Mouse (Mus musculus) stomach, postnatal 0 days (tissue): ENCODE data around the gene Prdx1. TPM values are rescaled to one million over a fixed set of nuclear protein-coding genes. Genes with fewer than 3 reads are reported as not detected.
"Not testable (repeated sequence)": the region's sequence is repeated elsewhere in the genome, so short reads cannot be mapped to it uniquely, and the experiment has no call there.

Experiments
- ATAC-seq: fragments of 200-750 bp; cut with Nextera tagmentation; 2 replicates; pipeline ENCODE4 v1.8.0; 2017; ENCODE audit not compliant: low FRiP score, low TSS enrichment
- DNase-seq: peaks from one replicate; pipeline ENCODE4 v3.0.0-alpha.2; 2016; ENCODE audit warnings: low spot score
- H3K27ac ChIP-seq: fragments of 300-500 bp; sonication (generic); replicated peaks from 2 replicates; pipeline ENCODE4 v1.5.1; 2014; ENCODE audit warnings: mild to moderate bottlenecking, control low read depth
- H3K27me3 ChIP-seq: fragments of 300-500 bp; sonication (generic); 2 replicates; pipeline ENCODE4 v1.6.1; 2014; ENCODE audit warnings: low read length; ENCODE audit not compliant: control insufficient read depth, insufficient read depth
- H3K36me3 ChIP-seq: fragments of 300-500 bp; sonication (generic); 2 replicates; pipeline ENCODE4 v1.6.1; 2014; ENCODE audit warnings: low read length, mixed read lengths; ENCODE audit not compliant: control insufficient read depth, insufficient read depth
- H3K4me1 ChIP-seq: fragments of 300-500 bp; sonication (generic); replicated peaks from 2 replicates; pipeline ENCODE4 v1.6.1; 2014; ENCODE audit warnings: antibody characterized with exemption; ENCODE audit not compliant: control insufficient read depth, insufficient read depth
- H3K4me2 ChIP-seq: fragments of 300-500 bp; sonication (generic); replicated peaks from 2 replicates; pipeline ENCODE4 v1.6.1; 2014; ENCODE audit warnings: low read depth, mild to moderate bottlenecking, control low read depth, moderate library complexity
- H3K4me3 ChIP-seq: fragments of 300-500 bp; sonication (generic); 2 replicates; pipeline ENCODE4 v1.5.1; 2014; ENCODE audit warnings: low read depth, low read length, control low read depth
- H3K9ac ChIP-seq: fragments of 300-500 bp; sonication (generic); 2 replicates; pipeline ENCODE4 v1.6.1; 2014; ENCODE audit warnings: mild to moderate bottlenecking, low read length, control low read depth, mixed read lengths
- H3K9me3 ChIP-seq: fragments of 300-500 bp; sonication (generic); 2 replicates; pipeline ENCODE4 v1.6.1; 2016; ENCODE audit warnings: low read length; ENCODE audit not compliant: control insufficient read depth
- CTCF ChIP-seq: IDR thresholded peaks from 2 replicates; pipeline ENCODE4 v1.5.1; 2016; ENCODE audit warnings: antibody characterized with exemption, low read depth, mild to moderate bottlenecking, moderate library complexity
- EP300 ChIP-seq: optimal IDR thresholded peaks from 2 replicates; pipeline ENCODE3; 2016; ENCODE audit warnings: antibody characterized with exemption
- WGBS: fragments of 180-500 bp; shearing (Covaris S2); extraction: QIAGEN DNeasy Blood & Tissue Kit; methylation state at CpG from one replicate; pipeline ENCODE4 v1.1.7; 2014; 5-methylcytosine and 5-hydroxymethylcytosine counted together
- polyA plus RNA-seq: library from polyadenylated mRNA; unstranded; fragments of >200 nt; fragmentation: Nextera tagmentation; extraction: Ambion mirVana; gene quantifications from 2 replicates; pipeline ENCODE4 v1.2.1, GENCODE M21; 2015

Gene Prdx1
- polyA plus RNA-seq, 1 experiment from 2014 or later: 2,021 TPM

DNA sequence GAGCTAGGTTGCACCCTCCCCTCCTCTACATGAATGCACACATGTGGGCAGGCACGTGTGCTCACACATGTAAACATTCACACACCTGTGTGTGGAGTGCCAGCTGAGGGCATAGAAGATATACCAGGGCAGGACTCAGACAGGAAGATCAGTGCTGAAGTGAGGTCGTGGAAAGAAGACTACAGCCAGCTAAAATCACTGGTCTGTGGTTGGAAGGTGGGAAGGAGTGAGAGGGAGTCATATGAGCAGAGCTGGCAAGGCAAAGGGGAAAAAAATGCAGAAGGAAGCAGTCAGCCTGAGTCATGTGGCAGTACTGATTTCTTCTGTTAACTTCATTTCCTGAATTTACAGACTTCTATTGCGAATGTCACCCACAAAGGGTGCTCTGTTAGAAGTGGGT lies 17.2 kb upstream of the Prdx1 start:
- H3K9ac ChIP-seq: no peak overlapping the region
- H3K4me1 ChIP-seq: no peaks in the 10 kb centered on the region
- H3K27ac ChIP-seq: peak overlapping the region; percentile 61

DNA sequence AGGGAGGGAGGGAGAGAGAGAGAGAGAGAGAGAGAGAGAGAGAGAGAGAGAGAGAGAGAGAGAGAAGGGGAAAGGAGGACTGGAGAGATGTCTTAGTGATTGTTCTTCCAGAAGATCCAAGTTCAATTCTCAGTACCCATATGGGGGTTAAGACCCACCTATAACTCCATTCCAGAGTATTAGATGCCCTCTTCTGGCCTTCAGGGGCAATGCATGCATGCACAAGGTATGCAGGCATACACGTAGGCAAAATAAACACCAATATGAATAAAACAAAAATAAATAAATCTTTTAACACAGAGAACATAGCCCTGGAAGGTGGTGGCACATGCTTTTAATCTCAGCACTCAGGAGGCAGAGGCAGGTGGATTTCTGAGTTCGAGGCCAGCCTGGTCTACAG lies 16.1 kb upstream of the Prdx1 start:
- 49% methylated on average over 2 of the region's 2 CpGs for WGBS
- no peak overlapping the region for H3K9ac ChIP-seq
- H3K4me1 ChIP-seq: no peaks in the 10 kb centered on the region
- no peak overlapping the region for H3K4me3 ChIP-seq
- no peak overlapping the region for H3K27ac ChIP-seq
- peak; percentile 65 for TF ChIP-seq CTCF
- TF ChIP-seq EP300: no peak
- no peaks in the 10 kb centered on the region for H3K27me3 ChIP-seq
- no peaks in the 10 kb centered on the region for H3K36me3 ChIP-seq
- H3K9me3 ChIP-seq: no peaks in the 10 kb centered on the region
- ATAC-seq (no peak), DNase-seq (no peak)
- H3K4me2 ChIP-seq: no peak overlapping the region

More for the DNA sequence above, 17.2 kb upstream of the Prdx1 start:
- DNase-seq: peak; percentile 36
- 34% methylated on average over 3 of the region's 3 CpGs for WGBS
- Histone ChIP-seq H3K27me3 (no peaks in the 10 kb centered on the region), H3K4me2 (no peak overlapping the region), H3K36me3 (no peaks in the 10 kb centered on the region), H3K9me3 (no peaks in the 10 kb centered on the region), H3K4me3 (no peak overlapping the region)
- ATAC-seq: peak; percentile 44
- TF ChIP-seq EP300: no peak
- no peak for TF ChIP-seq CTCF

DNA sequence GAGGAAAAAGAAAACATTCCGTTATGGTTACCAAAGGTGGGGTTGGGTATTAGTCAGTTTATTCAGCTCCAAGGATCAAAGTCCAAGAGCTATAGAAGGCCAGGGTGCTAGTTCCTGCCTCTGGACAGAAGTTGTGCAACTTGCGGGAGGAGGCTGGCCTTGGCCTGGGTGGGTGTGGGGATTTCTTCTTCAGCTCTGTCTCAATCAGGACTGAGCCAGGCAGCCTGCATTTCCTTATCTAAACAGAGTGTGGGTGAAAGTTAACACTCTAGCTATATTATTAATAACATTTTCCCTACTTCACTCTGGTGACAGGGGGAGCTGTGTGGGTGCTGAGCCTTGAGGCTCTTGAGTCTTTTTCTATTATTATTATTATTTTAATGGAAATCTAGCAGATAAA lies 12.6 kb upstream of the Prdx1 start:
- no peak overlapping the region for H3K4me2 ChIP-seq
- H3K9ac ChIP-seq: no peak overlapping the region
- peak overlapping the region; percentile 5; the same call in 1 of the 2 replicates for H3K27ac ChIP-seq
- H3K4me3 ChIP-seq: no peak overlapping the region
- no peaks in the 10 kb centered on the region for H3K27me3 ChIP-seq
- no peaks in the 10 kb centered on the region for H3K4me1 ChIP-seq
- H3K36me3 ChIP-seq: no peaks in the 10 kb centered on the region
- ATAC-seq (peak; percentile 99), DNase-seq (peak; percentile 92)
- no peak for TF ChIP-seq EP300
- TF ChIP-seq CTCF: peak; percentile 45
- H3K9me3 ChIP-seq: no peaks in the 10 kb centered on the region
- WGBS: 17% methylated on average over 2 of the region's 2 CpGs

DNA sequence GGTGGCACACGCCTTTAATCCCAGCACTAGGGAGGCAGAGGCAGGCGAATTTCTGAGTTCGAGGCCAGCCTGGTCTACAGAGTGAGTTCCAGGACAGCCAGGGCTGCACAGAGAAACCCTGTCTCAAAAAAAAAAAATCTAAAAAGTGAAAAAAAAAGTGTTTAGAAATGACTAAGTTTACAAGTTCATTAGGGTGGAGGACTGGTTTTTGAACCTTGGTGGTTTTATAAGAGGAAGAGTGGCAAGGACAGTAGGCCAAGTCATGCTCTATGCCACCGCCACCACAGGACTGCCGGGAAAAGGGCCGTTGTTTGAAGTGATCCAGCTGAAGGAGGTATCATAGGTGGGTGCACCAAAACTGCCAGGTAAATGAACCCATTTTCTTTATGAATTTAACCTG lies 10.6 kb upstream of the Prdx1 start:
- not testable (repeated sequence) for H3K4me2 ChIP-seq, H3K9ac ChIP-seq, H3K4me3 ChIP-seq, H3K27ac ChIP-seq, H3K9me3 ChIP-seq, H3K27me3 ChIP-seq, ATAC-seq, H3K36me3 ChIP-seq, DNase-seq, H3K4me1 ChIP-seq
- WGBS: 87% methylated on average over 6 of the region's 6 CpGs

DNA sequence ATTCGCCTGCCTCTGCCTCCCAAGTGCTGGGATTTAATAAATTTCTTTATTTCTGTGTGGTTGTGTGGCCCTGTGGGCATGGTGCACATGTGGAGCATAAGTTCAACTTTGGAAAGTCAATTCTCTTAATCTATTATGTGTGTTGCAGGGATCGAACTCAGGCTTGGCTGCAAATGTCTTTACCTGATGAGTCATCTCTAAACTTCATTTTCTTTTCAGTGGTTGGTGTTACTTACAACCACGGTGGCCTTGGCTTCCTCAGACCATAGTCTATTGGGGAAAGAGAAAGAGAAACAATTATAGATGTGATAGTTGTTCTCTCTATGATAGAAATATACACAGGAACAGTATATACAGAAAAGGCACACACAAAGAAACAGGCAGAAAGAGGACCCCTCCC lies 9.3 kb upstream of the Prdx1 start:
- ATAC-seq (no peak), DNase-seq (no peak)
- no peak overlapping the region for H3K27ac ChIP-seq
- H3K36me3 ChIP-seq: no peaks in the 10 kb centered on the region
- no peaks in the 10 kb centered on the region for H3K4me1 ChIP-seq
- no peaks in the 10 kb centered on the region for H3K9me3 ChIP-seq
- TF ChIP-seq CTCF: no peak
- TF ChIP-seq EP300: no peak
- H3K9ac ChIP-seq: no peak overlapping the region
- H3K4me3 ChIP-seq: no peak overlapping the region
- H3K4me2 ChIP-seq: no peak overlapping the region
- no peaks in the 10 kb centered on the region for H3K27me3 ChIP-seq
- 67% methylated on average over 3 of the region's 3 CpGs for WGBS

DNA sequence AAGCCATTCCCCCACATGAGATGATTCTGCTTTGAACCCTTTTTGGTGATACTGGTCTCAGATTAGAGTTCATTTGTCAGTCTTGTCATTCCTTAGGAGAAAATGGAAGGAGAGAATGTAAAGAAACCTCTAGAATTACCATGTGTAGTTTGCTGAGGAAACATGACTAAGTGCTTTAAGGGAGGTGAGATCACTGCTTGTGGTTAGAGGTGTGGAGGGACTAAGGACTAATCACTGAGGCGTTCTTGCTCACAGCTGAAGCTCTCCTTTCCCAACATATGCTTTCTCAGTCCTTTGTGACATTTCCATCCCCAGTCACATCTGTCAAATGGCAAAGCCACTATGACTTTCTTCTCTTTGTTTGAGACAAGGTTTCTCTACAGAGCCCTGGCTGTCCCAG lies 7.5 kb upstream of the Prdx1 start:
- WGBS: 38% methylated on average over 1 of the region's 1 CpGs
- Histone ChIP-seq H3K4me1 (no peaks in the 10 kb centered on the region), H3K36me3 (no peaks in the 10 kb centered on the region), H3K4me2 (no peak overlapping the region), H3K9ac (no peak overlapping the region), H3K27ac (no peak overlapping the region), H3K4me3 (no peak overlapping the region), H3K9me3 (no peaks in the 10 kb centered on the region), H3K27me3 (no peaks in the 10 kb centered on the region)
- TF ChIP-seq CTCF (no peak), EP300 (no peak)
- ATAC-seq (peak; percentile 67), DNase-seq (no peak)
